Mouse (Mus musculus) stomach, embryonic 16.5 days (tissue): Measurements from ENCODE around the gene Pcyt2. TPM values are rescaled to one million over a fixed set of nuclear protein-coding genes. Genes with fewer than 3 reads are reported as not detected.

Experiments
- ATAC-seq: fragments of 200-750 bp; cut with Nextera tagmentation; 2 replicates; pipeline ENCODE4 v1.8.0; 2017; ENCODE audit warnings: moderate number of reproducible peaks, moderate TSS enrichment; ENCODE audit not compliant: insufficient read depth, low FRiP score
- H3K27ac ChIP-seq: fragments of 300-500 bp; sonication (generic); 2 replicates; pipeline ENCODE4 v1.5.1; 2014; ENCODE audit warnings: low read length
- H3K27me3 ChIP-seq: fragments of 300-500 bp; sonication (generic); 2 replicates; pipeline ENCODE4 v1.6.1; 2014; ENCODE audit warnings: low read length, control low read depth, mixed read lengths; ENCODE audit not compliant: control insufficient read depth, insufficient read depth
- H3K36me3 ChIP-seq: fragments of 300-500 bp; sonication (generic); 2 replicates; pipeline ENCODE4 v1.6.1; 2014; ENCODE audit warnings: low read length; ENCODE audit not compliant: control insufficient read depth, insufficient read depth
- H3K4me1 ChIP-seq: fragments of 300-500 bp; sonication (generic); 2 replicates; pipeline ENCODE4 v1.6.1; 2014; ENCODE audit warnings: low read length, control low read depth, mixed read lengths; ENCODE audit not compliant: control insufficient read depth, insufficient read depth
- H3K4me2 ChIP-seq: fragments of 300-500 bp; sonication (generic); 2 replicates; pipeline ENCODE4 v1.6.1; 2014; ENCODE audit warnings: low read depth, low read length, mixed read lengths
- H3K4me3 ChIP-seq: fragments of 300-500 bp; sonication (generic); replicated peaks from 2 replicates; pipeline ENCODE4 v1.5.1; 2014; ENCODE audit warnings: mild to moderate bottlenecking, low read length
- H3K9ac ChIP-seq: fragments of 300-500 bp; sonication (generic); 2 replicates; pipeline ENCODE4 v1.6.1; 2014; ENCODE audit warnings: low read length
- H3K9me3 ChIP-seq: fragments of 300-500 bp; sonication (generic); replicated peaks from 2 replicates; pipeline ENCODE4 v1.6.1; 2016; ENCODE audit warnings: low read length, control low read depth; ENCODE audit not compliant: control insufficient read depth
- WGBS: fragments of 180-500 bp; shearing (Covaris S2); extraction: QIAGEN DNeasy Blood & Tissue Kit; methylation state at CpG from one replicate; pipeline ENCODE4 v1.1.7; 2014; 5-methylcytosine and 5-hydroxymethylcytosine counted together
- microRNA-seq: library from miRNA; unstranded; fragments of <30 nt; microRNA quantifications from one replicate; pipeline ENCODE4, GENCODE M21; 2016
- polyA plus RNA-seq: library from polyadenylated mRNA; unstranded; fragments of >200 nt; fragmentation: Nextera tagmentation; extraction: Ambion mirVana; gene quantifications from 2 replicates; pipeline ENCODE4 v1.2.1, GENCODE M21; 2015

The Pcyt2 gene
- polyA plus RNA-seq, 1 experiment from 2014 or later: 185 TPM

GRCm38 (mm10) chr11:120562949-120563348 lies 54.8 kb downstream of the Pcyt2 start:
- peaks cover 52% of the 10 kb centered on the region for H3K36me3 ChIP-seq
- no peak overlapping the region for H3K4me3 ChIP-seq
- ATAC-seq: no peak
- WGBS: 94% methylated on average over 13 of the region's 13 CpGs
- no peaks in the 10 kb centered on the region for H3K27me3 ChIP-seq
- no peak overlapping the region for H3K27ac ChIP-seq
- H3K4me1 ChIP-seq: no peaks in the 10 kb centered on the region
- no peak overlapping the region for H3K9ac ChIP-seq
- no peak overlapping the region for H3K4me2 ChIP-seq
- no peaks in the 10 kb centered on the region for H3K9me3 ChIP-seq

GRCm38 (mm10) chr11:120560952-120561728 lies 56.6 kb downstream of the Pcyt2 start:
- Histone ChIP-seq H3K9ac (no peak overlapping the region), H3K4me3 (no peak overlapping the region), H3K36me3 (peaks cover 40% of the 10 kb centered on the region), H3K4me2 (no peak overlapping the region), H3K27ac (no peak overlapping the region), H3K4me1 (no peaks in the 10 kb centered on the region), H3K9me3 (no peaks in the 10 kb centered on the region), H3K27me3 (no peaks in the 10 kb centered on the region)
- 89% methylated on average over 13 of the region's 13 CpGs for WGBS
- ATAC-seq: no peak

Small RNAs within 50 kb of the gene (microRNA-seq; reads per million reads assigned to microRNA genes)
- gene Mir6936: 1.8 reads per million, percentile 5 among the genes with 10 or more reads in this experiment

Other genes with a start within 250 kb of the Pcyt2 start
- 34.5 and 36.1 TPM in 2 replicates for gene Faap100, start 239.2 kb downstream of the Pcyt2 start, polyA plus RNA-seq
- gene Nploc4, start 180.2 kb downstream of the Pcyt2 start, polyA plus RNA-seq: 22.8 and 23.5 TPM in 2 replicates
- not detected in 2 replicates for gene Tspan10, start 175.3 kb downstream of the Pcyt2 start, polyA plus RNA-seq
- gene Pde6g, start 164.4 kb downstream of the Pcyt2 start, polyA plus RNA-seq: 0.30 and 0.57 TPM in 2 replicates
- 14.0 TPM in 2 replicates for gene Oxld1, start 159.9 kb downstream of the Pcyt2 start, polyA plus RNA-seq
- gene Ccdc137, start 159.8 kb downstream of the Pcyt2 start, polyA plus RNA-seq: 28.9 and 33.7 TPM in 2 replicates
- 35.6 and 38.1 TPM in 2 replicates for gene Arl16, start 150.3 kb downstream of the Pcyt2 start, polyA plus RNA-seq
- 140 and 145 TPM in 2 replicates for gene Mrpl12, start 133.3 kb downstream of the Pcyt2 start, polyA plus RNA-seq
- gene Slc25a10, start 126.1 kb downstream of the Pcyt2 start, polyA plus RNA-seq: 73.9 and 75.8 TPM in 2 replicates
- 2.2 and 3.0 TPM in 2 replicates for gene Gcgr, start 87.2 kb downstream of the Pcyt2 start, polyA plus RNA-seq
- gene Mcrip1, start 68.2 kb downstream of the Pcyt2 start, polyA plus RNA-seq: 152 and 171 TPM in 2 replicates
- 2.9 TPM in 1 of 2 replicates, not detected in the other for gene Ppp1r27, start 66.8 kb downstream of the Pcyt2 start, polyA plus RNA-seq
- 1,026 and 1,183 TPM in 2 replicates for gene P4hb, start 44.7 kb downstream of the Pcyt2 start, polyA plus RNA-seq
- gene Arhgdia, start 36.3 kb downstream of the Pcyt2 start, polyA plus RNA-seq: 543 and 584 TPM in 2 replicates
- gene Alyref, start 19.6 kb downstream of the Pcyt2 start, polyA plus RNA-seq: 37.0 and 55.5 TPM in 2 replicates
- gene Anapc11, start 19.5 kb downstream of the Pcyt2 start, polyA plus RNA-seq: 176 and 181 TPM in 2 replicates
- 14.9 and 19.1 TPM in 2 replicates for gene Npb, start 9.5 kb downstream of the Pcyt2 start, polyA plus RNA-seq
- gene Sirt7, start 7.3 kb upstream of the Pcyt2 start, polyA plus RNA-seq: 36.6 and 37.7 TPM in 2 replicates
- gene Mafg, start 15.7 kb upstream of the Pcyt2 start, polyA plus RNA-seq: 19.5 and 22.1 TPM in 2 replicates
- 37.8 and 38.0 TPM in 2 replicates for gene Pycr1, start 25.8 kb upstream of the Pcyt2 start, polyA plus RNA-seq
- 1.4 TPM in 1 of 2 replicates, not detected in the other for gene Myadml2, start 30.2 kb upstream of the Pcyt2 start, polyA plus RNA-seq
- gene Notum, start 43.2 kb upstream of the Pcyt2 start, polyA plus RNA-seq: 2.1 and 2.5 TPM in 2 replicates
- gene Aspscr1, start 55.0 kb upstream of the Pcyt2 start, polyA plus RNA-seq: 102 and 104 TPM in 2 replicates
- 138 and 153 TPM in 2 replicates for gene Cenpx, start 95.8 kb upstream of the Pcyt2 start, polyA plus RNA-seq
- 59.1 and 62.9 TPM in 2 replicates for gene Lrrc45, start 96.0 kb upstream of the Pcyt2 start, polyA plus RNA-seq
- 34.6 and 35.3 TPM in 2 replicates for gene Rac3, start 103.5 kb upstream of the Pcyt2 start, polyA plus RNA-seq
- gene Dcxr, start 109.3 kb upstream of the Pcyt2 start, polyA plus RNA-seq: 43.0 and 46.0 TPM in 2 replicates
- 112 and 150 TPM in 2 replicates for gene Cbr2, start 114.2 kb upstream of the Pcyt2 start, polyA plus RNA-seq
- gene Hmga1b, start 144.9 kb upstream of the Pcyt2 start, polyA plus RNA-seq: 3.9 and 8.1 TPM in 2 replicates
- 41.1 and 43.8 TPM in 2 replicates for gene Rfng, start 166.3 kb upstream of the Pcyt2 start, polyA plus RNA-seq
- 166 and 167 TPM in 2 replicates for gene Gps1, start 166.3 kb upstream of the Pcyt2 start, polyA plus RNA-seq
- 60.6 and 69.3 TPM in 2 replicates for gene Dus1l, start 178.5 kb upstream of the Pcyt2 start, polyA plus RNA-seq
- 51.9 and 55.3 TPM in 2 replicates for gene Fasn, start 206.6 kb upstream of the Pcyt2 start, polyA plus RNA-seq